Mouse (Mus musculus): ENCODE results near the gene Fam47c.

Gene Fam47c

DNA sequence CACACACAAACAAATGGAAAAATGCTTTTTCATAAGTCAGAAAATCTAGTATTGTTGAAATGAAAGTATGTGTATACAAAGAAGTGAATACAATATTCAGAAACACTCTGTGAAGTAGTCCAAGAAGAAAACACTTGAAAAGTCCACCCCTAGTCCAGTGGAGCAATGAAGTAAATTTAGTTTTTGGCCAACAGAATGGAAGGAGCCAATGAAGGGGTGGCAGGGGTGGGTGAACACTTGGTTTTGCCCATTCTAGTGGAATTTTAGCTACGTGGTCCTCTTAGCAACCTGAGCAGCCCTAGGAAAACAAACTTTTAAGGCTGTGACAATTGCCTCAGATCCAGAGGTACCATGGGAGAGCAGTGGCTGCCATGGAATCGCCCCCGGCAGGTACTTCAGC, at the start of gene Fam47c:
Gene Fam47c, plus strand, starts transcription at position 301 of the 400 bp plus-strand sequence.
- in situ Hi-C loops (cut with MboI; ENCODE audit: unreplicated experiment in 2 of 2), result no loop called here

DNA sequence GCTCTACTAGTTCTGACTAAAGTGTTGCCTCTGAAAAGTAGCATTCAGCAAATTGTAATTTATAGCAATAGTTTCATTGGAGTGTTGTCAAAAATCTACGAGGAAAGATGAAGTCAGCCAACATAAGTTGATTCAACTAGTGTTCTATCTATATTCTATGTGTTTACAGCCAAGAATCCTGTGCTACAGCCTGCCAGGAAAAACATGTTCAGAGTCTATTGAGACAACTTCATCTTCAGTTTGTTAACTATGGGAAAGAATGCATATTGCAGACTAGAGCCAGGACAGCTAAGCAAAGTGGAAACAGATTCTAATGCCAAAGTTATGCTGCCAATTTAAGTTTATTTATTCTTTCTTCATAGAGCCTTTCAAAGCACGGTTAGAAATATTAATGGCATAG, 31.8 kb downstream of the Fam47c start:
- in situ Hi-C loops (cut with MboI; ENCODE audit: unreplicated experiment in 2 of 2), result no loop called here

DNA sequence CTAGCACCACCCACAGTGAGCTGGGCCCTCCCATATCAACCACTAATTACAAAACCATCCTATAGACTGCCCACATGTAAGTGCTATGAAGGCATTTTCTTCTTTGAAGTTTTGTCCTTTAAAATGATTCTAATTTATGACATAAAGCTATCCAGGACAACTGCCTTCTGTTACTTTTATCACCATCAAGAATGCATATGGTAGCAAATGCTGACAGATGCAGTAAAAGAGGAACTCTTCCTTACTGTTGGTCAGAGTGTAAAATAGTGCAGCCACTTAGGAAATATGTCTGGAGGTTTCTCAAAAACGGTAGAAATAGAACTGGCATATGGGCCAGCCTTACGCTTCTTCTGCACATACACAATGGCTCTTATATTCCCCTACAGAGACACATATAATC, 39.5 kb downstream of the Fam47c start:
- in situ Hi-C loops (cut with MboI; ENCODE audit: unreplicated experiment in 2 of 2), result no loop called here

Data from v-Abl transformed pro-B cells (cell line).